Comparison of ENCODE assay signal across 7 mouse cellular contexts in genomic region chr17:86166567-86167319, GRCm38 (mm10). TPM values are rescaled to one million over a fixed set of nuclear protein-coding genes. Genes with fewer than 3 reads are reported as not detected.
DNase-seq lines count a peak whose midpoint lies in the region; ATAC-seq lines count a peak whose summit lies in the region.

No protein-coding gene starts in this region.

- intact Hi-C loops in gastrocnemius, postnatal 36 days (cut with DNase I) = no loop called here

- peaks cover 36% of the 10 kb centered on the region for H3K4me1 ChIP-seq in intestine, embryonic 15.5 days (replicated peaks)
- peaks cover 34% of the 10 kb centered on the region for H3K4me1 ChIP-seq in limb, embryonic 12.5 days (replicated peaks)
- peaks cover 27% of the 10 kb centered on the region for H3K4me1 ChIP-seq in midbrain, embryonic 12.5 days

- DNase-seq in cerebellum, postnatal 36 days = peak; percentile 77 to 79
- DNase-seq in gastrocnemius, postnatal 36 days = peak; percentile 83 to 89
- peak; percentile 41 for DNase-seq in spleen, adult 12 weeks (ENCODE audit: low spot score)

- H3K27ac ChIP-seq in intestine, embryonic 15.5 days = peak overlapping the region; percentile 99
- peak overlapping the region; percentile 94 for H3K27ac ChIP-seq in limb, embryonic 12.5 days
- peak overlapping the region; percentile 85 for H3K27ac ChIP-seq in midbrain, embryonic 12.5 days (replicated peaks)

- no peaks in the 10 kb centered on the region for H3K36me3 ChIP-seq in intestine, embryonic 15.5 days
- no peaks in the 10 kb centered on the region for H3K36me3 ChIP-seq in limb, embryonic 12.5 days
- no peaks in the 10 kb centered on the region for H3K36me3 ChIP-seq in midbrain, embryonic 12.5 days

- H3K4me3 ChIP-seq in intestine, embryonic 15.5 days (replicated peaks) = peak overlapping the region; percentile 81
- H3K4me3 ChIP-seq in limb, embryonic 12.5 days (replicated peaks) = peak overlapping the region; percentile 72
- H3K4me3 ChIP-seq in midbrain, embryonic 12.5 days = peak overlapping the region; percentile 69

- H3K4me2 ChIP-seq in intestine, embryonic 15.5 days (replicated peaks) = peak overlapping the region; percentile 98
- peak overlapping the region; percentile 92 for H3K4me2 ChIP-seq in limb, embryonic 12.5 days
- peak overlapping the region; percentile 95 for H3K4me2 ChIP-seq in midbrain, embryonic 12.5 days (replicated peaks)

- no peaks in the 10 kb centered on the region for H3K27me3 ChIP-seq in intestine, embryonic 15.5 days (replicated peaks)
- peaks cover 15% of the 10 kb centered on the region for H3K27me3 ChIP-seq in limb, embryonic 12.5 days
- peaks cover 49% of the 10 kb centered on the region for H3K27me3 ChIP-seq in midbrain, embryonic 12.5 days

- WGBS in intestine, embryonic 15.5 days = under 1% methylated on average over 46 of the region's 46 CpGs
- under 1% methylated on average over 46 of the region's 46 CpGs for WGBS in limb, embryonic 12.5 days
- WGBS in midbrain, embryonic 12.5 days = under 1% methylated on average over 46 of the region's 46 CpGs

- peak overlapping the region; percentile 86 for H3K9ac ChIP-seq in intestine, embryonic 15.5 days
- peak overlapping the region; percentile 81 for H3K9ac ChIP-seq in limb, embryonic 12.5 days (replicated peaks)
- H3K9ac ChIP-seq in midbrain, embryonic 12.5 days (replicated peaks) = peak overlapping the region; percentile 73

- peak; percentile 50 for ATAC-seq in activated CD4-positive, CD25-positive, alpha-beta regulatory T cell, adult 4 months
- peak; percentile 68 for ATAC-seq in intestine, embryonic 15.5 days
- peak; percentile 24; the same call in 1 of the 2 replicates for ATAC-seq in limb, embryonic 12.5 days (ENCODE audit: insufficient number of reproducible peaks, insufficient read depth, low FRiP score, low TSS enrichment, low read depth)
- ATAC-seq in midbrain, embryonic 12.5 days (ENCODE audit: low FRiP score, low read depth) = peak; percentile 71

- no peaks in the 10 kb centered on the region for H3K9me3 ChIP-seq in intestine, embryonic 15.5 days
- H3K9me3 ChIP-seq in limb, embryonic 12.5 days = no peaks in the 10 kb centered on the region
- H3K9me3 ChIP-seq in midbrain, embryonic 12.5 days = no peaks in the 10 kb centered on the region

RNA-seq across cellular contexts. Expression of gene Prkce, which starts 0.8 kb away (rescaled TPM):
- 1 to 10 TPM; 2.1 to 2.9 TPM for polyA plus RNA-seq in activated CD4-positive, CD25-positive, alpha-beta regulatory T cell, adult 4 months (2017; shearing (Covaris generic))
- 1 to 10 TPM; 7.9 to 8.2 TPM for total RNA-seq in gastrocnemius, postnatal 36 days (2021)
- 6.6 TPM in 2 replicates for polyA plus RNA-seq in intestine, embryonic 15.5 days (2015; fragmentation: Nextera tagmentation; extraction: Ambion mirVana)
- polyA plus RNA-seq in limb, embryonic 12.5 days (2016; fragmentation: Nextera tagmentation; extraction: Ambion mirVana) = 5.5 and 7.7 TPM in 2 replicates
- polyA plus RNA-seq in midbrain, embryonic 12.5 days (2016; fragmentation: Nextera tagmentation; extraction: Ambion mirVana) = 5.3 and 5.8 TPM in 2 replicates

RNA-seq across cellular contexts. Expression of gene Srbd1, which starts 21.8 kb away (rescaled TPM):
- 10 to 100 TPM in 1 of 2 experiments, 1 to 10 TPM in 1; 9.5 to 10.9 TPM for polyA plus RNA-seq in activated CD4-positive, CD25-positive, alpha-beta regulatory T cell, adult 4 months (2017; shearing (Covaris generic))
- total RNA-seq in gastrocnemius, postnatal 36 days (2021) = 1 to 10 TPM; 4.4 to 5.5 TPM
- polyA plus RNA-seq in intestine, embryonic 15.5 days (2015; fragmentation: Nextera tagmentation; extraction: Ambion mirVana) = 12.7 and 13.2 TPM in 2 replicates
- polyA plus RNA-seq in limb, embryonic 12.5 days (2016; fragmentation: Nextera tagmentation; extraction: Ambion mirVana) = 23.8 and 26.5 TPM in 2 replicates
- polyA plus RNA-seq in midbrain, embryonic 12.5 days (2016; fragmentation: Nextera tagmentation; extraction: Ambion mirVana) = 22.3 and 22.9 TPM in 2 replicates

Comparison
In these comparisons a context has a peak if more than half of its experiments do, and no peak if none do; other contexts are left out.
1. Peak in every context shown above with its lines: DNase-seq, ATAC-seq, H3K4me3 ChIP-seq and H3K27ac ChIP-seq.